Mouse (Mus musculus) lung, postnatal 0 days (tissue): ENCODE measurements around the gene Dnm3. TPM values are rescaled to one million over a fixed set of nuclear protein-coding genes. Genes with fewer than 3 reads are reported as not detected.

ENCODE experiments used
- ATAC-seq: fragments of 200-750 bp; cut with Nextera tagmentation; 2 replicates; pipeline ENCODE4 v1.8.0; 2017; ENCODE audit warnings: moderate library complexity
- DNase-seq: peaks from one replicate; pipeline ENCODE4 v3.0.0-alpha.2; 2016; ENCODE audit warnings: low spot score
- H3K27ac ChIP-seq: fragments of 300-500 bp; sonication (generic); 2 replicates; pipeline ENCODE4 v1.5.1; 2014; ENCODE audit warnings: antibody characterized with exemption, mild to moderate bottlenecking, low read length, mixed read lengths
- H3K27me3 ChIP-seq: fragments of 300-500 bp; sonication (generic); replicated peaks from 2 replicates; pipeline ENCODE4 v1.6.1; 2014; ENCODE audit warnings: low read length, mixed read lengths; ENCODE audit not compliant: insufficient read depth
- H3K36me3 ChIP-seq: fragments of 300-500 bp; sonication (generic); 2 replicates; pipeline ENCODE4 v1.6.1; 2014; ENCODE audit warnings: low read length, mixed read lengths; ENCODE audit not compliant: insufficient read depth
- H3K4me1 ChIP-seq: fragments of 300-500 bp; sonication (generic); 2 replicates; pipeline ENCODE4 v1.6.1; 2014; ENCODE audit warnings: antibody characterized with exemption, low read depth, low read length, mixed read lengths; ENCODE audit not compliant: insufficient read depth
- H3K4me2 ChIP-seq: fragments of 300-500 bp; sonication (generic); replicated peaks from 2 replicates; pipeline ENCODE4 v1.6.1; 2014; ENCODE audit warnings: low read depth, mild to moderate bottlenecking, low read length, moderate library complexity, mixed read lengths
- H3K4me3 ChIP-seq: fragments of 300-500 bp; sonication (generic); 2 replicates; pipeline ENCODE4 v1.5.1; 2014; ENCODE audit warnings: low read depth, low read length
- H3K9ac ChIP-seq: fragments of 300-500 bp; sonication (generic); replicated peaks from 2 replicates; pipeline ENCODE4 v1.6.1; 2014; ENCODE audit warnings: low read depth, mild to moderate bottlenecking
- H3K9me3 ChIP-seq: fragments of 300-500 bp; sonication (generic); 2 replicates; pipeline ENCODE4 v1.6.1; 2016; ENCODE audit warnings: low read length, mixed read lengths
- CTCF ChIP-seq: IDR thresholded peaks from 2 replicates; pipeline ENCODE4 v1.5.1; 2016; ENCODE audit warnings: antibody characterized with exemption, mild to moderate bottlenecking
- EP300 ChIP-seq: IDR thresholded peaks from 2 replicates; pipeline ENCODE4 v1.6.1; 2016; ENCODE audit warnings: antibody characterized with exemption, mild to moderate bottlenecking, control low read depth
- WGBS: fragments of 180-500 bp; shearing (Covaris S2); extraction: QIAGEN DNeasy Blood & Tissue Kit; methylation state at CpG from one replicate; pipeline ENCODE4 v1.1.7; 2014; 5-methylcytosine and 5-hydroxymethylcytosine counted together
- polyA plus RNA-seq: library from polyadenylated mRNA; unstranded; fragments of >200 nt; fragmentation: Nextera tagmentation; extraction: Ambion mirVana; gene quantifications from 2 replicates; pipeline ENCODE4 v1.2.1, GENCODE M21; 2015

Dnm3 gene
- polyA plus RNA-seq, 1 experiment from 2014 or later, result 3.4 TPM

DNA sequence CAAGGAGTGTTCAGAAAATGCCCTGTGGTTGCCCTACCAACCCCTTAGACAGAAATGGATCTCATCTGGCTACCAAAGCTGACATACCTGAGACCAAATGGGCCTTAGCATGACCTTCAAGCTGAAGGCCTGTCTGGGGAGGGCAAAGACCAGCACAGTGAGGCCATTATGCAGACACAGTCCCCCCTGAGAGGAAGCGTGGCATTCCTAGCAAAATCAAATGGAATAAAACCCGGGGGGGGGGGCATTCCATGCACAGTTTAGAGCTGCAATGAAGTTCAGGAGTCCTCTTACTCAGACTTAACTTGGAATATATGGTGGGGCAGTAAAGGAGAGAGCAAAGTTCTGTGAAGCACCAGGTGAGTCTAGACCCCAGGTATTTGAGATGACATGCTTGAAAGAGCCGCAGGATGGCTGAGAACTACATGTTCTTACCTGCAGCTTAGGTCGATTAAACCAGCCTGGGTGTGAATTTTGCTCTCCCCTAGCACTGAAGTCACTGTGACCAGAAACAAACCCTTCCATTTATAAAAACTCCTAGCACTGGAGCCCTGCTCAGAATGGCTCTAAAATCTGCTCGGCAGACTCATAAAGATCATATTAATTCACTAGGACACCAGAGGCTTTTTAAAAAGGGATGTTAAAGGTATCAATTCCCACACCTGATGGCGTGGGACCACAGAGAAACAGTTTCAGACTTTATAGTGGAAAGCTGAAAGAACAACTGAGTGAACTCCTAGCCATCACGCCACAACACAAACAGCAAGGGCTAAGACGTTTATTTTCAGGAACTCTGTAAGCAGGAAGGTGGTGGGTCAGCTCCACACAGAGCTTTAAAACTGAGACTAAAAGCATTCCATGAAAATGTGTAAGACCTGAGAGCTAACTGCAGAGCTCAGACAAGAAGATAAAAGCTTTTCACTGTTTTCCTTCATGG lies 350.7 kb downstream of the Dnm3 start:
- ATAC-seq, result no peak
- Histone ChIP-seq H3K36me3 (no peaks in the 10 kb centered on the region), H3K4me3 (no peak overlapping the region), H3K27ac (no peak overlapping the region), H3K27me3 (no peaks in the 10 kb centered on the region), H3K9me3 (no peaks in the 10 kb centered on the region), H3K4me1 (no peaks in the 10 kb centered on the region), H3K9ac (no peak overlapping the region), H3K4me2 (no peak overlapping the region)
- WGBS, result 68% methylated on average over 8 of the region's 8 CpGs
- TF ChIP-seq EP300, result no peak
- no peak for TF ChIP-seq CTCF
- no peak for DNase-seq

DNA sequence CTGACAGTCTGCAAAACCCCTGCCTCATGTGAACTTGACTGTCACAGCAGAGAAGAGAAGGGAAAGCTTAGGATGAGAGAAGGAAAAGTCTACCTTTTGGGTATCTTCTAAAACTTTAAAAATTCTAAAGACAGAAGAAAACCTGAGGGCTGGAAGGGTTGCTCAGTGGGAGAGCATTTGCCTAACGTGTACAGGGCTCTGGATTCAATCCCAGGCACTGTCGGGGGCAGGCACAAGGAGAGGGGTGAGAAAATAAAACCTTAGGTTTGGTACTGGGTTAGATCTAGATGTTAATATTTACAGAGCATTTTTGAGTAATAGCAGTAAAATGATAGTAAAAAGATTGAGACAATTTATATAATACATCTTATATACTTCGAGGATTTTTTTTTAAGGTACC lies 353.4 kb downstream of the Dnm3 start:
- H3K9me3 ChIP-seq, result no peaks in the 10 kb centered on the region
- WGBS, result 66% methylated on average over 3 of the region's 3 CpGs
- no peak overlapping the region for H3K4me2 ChIP-seq
- H3K4me1 ChIP-seq, result no peaks in the 10 kb centered on the region
- no peak overlapping the region for H3K4me3 ChIP-seq
- no peak for DNase-seq
- ATAC-seq, result no peak
- no peak for TF ChIP-seq EP300
- TF ChIP-seq CTCF, result no peak
- H3K27me3 ChIP-seq, result no peaks in the 10 kb centered on the region
- no peak overlapping the region for H3K27ac ChIP-seq
- no peak overlapping the region for H3K9ac ChIP-seq
- no peaks in the 10 kb centered on the region for H3K36me3 ChIP-seq

DNA sequence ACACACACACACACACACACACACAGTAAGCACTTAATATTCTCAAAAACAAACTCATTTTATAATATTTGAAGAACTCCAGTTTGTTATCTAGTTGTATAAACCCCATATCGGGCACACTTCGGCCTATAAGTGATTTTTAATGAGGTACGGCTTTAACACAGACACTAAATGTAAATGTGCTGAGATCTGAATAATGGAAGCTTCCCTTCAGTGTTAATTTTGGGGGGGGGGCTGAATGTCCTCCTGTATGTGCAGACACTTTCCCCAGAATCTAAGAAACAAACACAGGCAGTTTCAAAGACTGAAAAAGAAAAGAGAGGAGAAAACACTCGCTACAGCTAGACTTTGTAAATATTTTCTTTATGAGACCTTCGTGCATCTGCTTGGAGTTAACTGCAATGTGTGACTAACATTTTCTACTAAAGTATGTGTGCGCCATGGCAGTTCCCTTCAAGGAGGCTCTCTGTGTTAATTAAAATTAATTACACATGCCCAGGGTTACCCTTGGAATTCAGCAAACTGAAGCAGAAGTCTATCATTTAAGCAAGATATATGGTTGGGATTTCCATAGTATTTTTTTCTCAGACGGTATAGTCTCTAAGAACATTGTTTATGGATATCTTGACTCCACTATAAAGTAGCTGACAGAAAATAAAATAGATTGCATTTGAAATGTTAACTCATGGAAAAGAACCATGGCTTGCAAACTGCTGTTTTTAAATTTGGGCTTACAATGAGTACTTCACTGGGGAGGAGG lies 356.2 kb downstream of the Dnm3 start:
- ATAC-seq, result no peak
- Histone ChIP-seq H3K4me1 (no peaks in the 10 kb centered on the region), H3K4me2 (no peak overlapping the region), H3K36me3 (no peaks in the 10 kb centered on the region), H3K4me3 (no peak overlapping the region), H3K9ac (no peak overlapping the region), H3K27ac (no peak overlapping the region), H3K27me3 (no peaks in the 10 kb centered on the region), H3K9me3 (no peaks in the 10 kb centered on the region)
- no peak for TF ChIP-seq CTCF
- 53% methylated on average over 7 of the region's 7 CpGs for WGBS
- DNase-seq, result no peak

DNA sequence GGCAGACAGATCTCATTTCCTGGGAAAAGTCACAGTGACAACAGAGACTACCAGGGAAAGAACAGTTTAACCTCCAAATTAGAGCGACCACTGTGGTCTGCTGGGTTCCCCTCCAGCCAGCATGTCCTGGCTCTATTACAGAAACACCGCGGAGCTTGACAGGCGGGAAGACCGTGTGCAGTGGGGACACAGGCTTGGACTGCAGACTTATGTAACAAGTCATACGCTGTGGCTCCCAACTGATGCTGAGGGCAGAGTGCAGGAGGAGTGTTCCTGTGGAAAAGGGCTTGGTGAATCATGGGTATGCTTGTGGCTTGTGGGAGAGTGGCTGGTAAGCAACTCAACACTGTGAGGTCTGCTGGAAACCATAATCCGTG lies 368.4 kb downstream of the Dnm3 start:
- WGBS, result 60% methylated on average over 7 of the region's 7 CpGs
- Histone ChIP-seq H3K27me3 (no peaks in the 10 kb centered on the region), H3K27ac (no peak overlapping the region), H3K4me2 (no peak overlapping the region), H3K9me3 (no peaks in the 10 kb centered on the region), H3K4me1 (no peaks in the 10 kb centered on the region), H3K4me3 (no peak overlapping the region), H3K9ac (no peak overlapping the region), H3K36me3 (no peaks in the 10 kb centered on the region)
- peak; percentile 31 for DNase-seq
- TF ChIP-seq CTCF (no peak), EP300 (no peak)
- peak; percentile 54 for ATAC-seq

DNA sequence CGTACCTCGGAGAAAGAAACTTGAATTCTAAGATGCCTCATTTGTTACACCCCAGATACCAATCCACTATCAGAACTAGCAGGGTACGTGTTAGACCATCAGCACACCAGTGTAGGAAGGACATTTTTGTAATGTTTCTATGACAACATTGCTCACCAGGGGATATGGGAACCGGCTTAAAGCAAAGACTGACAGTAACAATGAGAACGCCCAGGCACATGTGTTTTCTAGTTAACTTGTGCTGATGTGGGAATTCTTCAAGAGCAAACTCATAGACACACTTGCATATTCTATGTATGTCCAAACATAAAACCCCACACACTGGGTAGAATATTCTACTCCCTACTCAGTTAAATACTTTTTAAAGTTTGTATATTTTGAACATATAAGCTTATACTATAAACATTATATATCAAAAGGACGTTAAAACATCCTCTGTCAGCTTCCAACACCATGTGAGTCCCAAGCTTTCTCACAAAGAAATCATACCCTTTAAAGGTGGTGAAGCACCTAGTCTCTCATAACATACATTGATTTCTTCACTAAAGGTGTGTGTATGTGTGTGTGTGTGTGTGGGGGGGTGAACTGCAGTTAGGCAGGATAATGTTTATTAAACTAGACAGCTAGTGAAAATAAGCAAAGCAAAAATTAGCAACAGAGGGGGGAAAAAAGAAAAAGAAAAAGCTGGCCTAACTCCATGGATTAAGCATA lies 369.0 kb downstream of the Dnm3 start:
- H3K27ac ChIP-seq, result no peak overlapping the region
- 73% methylated on average over 6 of the region's 6 CpGs for WGBS

DNA sequence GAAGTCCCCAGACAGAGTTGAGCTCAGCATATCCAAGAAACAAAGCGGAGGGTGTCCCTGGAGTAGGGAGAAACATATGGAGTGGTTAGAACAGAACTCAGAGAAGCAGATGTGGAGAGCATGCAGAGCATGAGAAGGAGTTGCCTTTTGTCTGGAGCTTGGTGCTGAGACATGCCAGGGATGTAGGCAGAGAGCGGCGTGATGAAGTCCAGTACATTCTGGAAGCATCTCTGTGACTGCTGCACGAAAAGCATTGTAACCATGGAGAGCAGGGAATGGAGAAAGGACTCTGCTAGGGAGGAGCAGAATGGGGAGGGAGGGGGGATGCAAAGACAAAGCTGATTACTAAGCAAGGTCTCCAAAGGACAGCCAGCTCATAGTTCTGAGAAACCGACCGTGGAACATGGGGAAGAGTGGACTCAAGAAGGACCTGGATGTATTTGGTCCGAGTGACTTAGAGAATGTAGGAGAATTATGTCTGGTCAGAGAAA lies 369.6 kb downstream of the Dnm3 start:
- no peak for DNase-seq
- 77% methylated on average over 7 of the region's 7 CpGs for WGBS

More for the DNA sequence above, 369.0 kb downstream of the Dnm3 start:
- ATAC-seq, result no peak; the same call in 1 of the 2 replicates
- Histone ChIP-seq H3K9me3 (no peaks in the 10 kb centered on the region), H3K9ac (no peak overlapping the region), H3K4me1 (no peaks in the 10 kb centered on the region), H3K36me3 (no peaks in the 10 kb centered on the region), H3K27me3 (no peaks in the 10 kb centered on the region), H3K4me3 (no peak overlapping the region), H3K4me2 (no peak overlapping the region)
- DNase-seq, result no peak
- TF ChIP-seq CTCF (no peak), EP300 (no peak)

More for the DNA sequence above, 369.6 kb downstream of the Dnm3 start:
- TF ChIP-seq CTCF, result no peak
- H3K9ac ChIP-seq, result no peak overlapping the region
- H3K27me3 ChIP-seq, result no peaks in the 10 kb centered on the region
- no peak overlapping the region for H3K4me3 ChIP-seq
- no peak for ATAC-seq
- no peak overlapping the region for H3K4me2 ChIP-seq
- no peaks in the 10 kb centered on the region for H3K9me3 ChIP-seq
- H3K36me3 ChIP-seq, result no peaks in the 10 kb centered on the region
- H3K27ac ChIP-seq, result no peak overlapping the region
- H3K4me1 ChIP-seq, result no peaks in the 10 kb centered on the region
